Mouse (Mus musculus): ENCODE measurements around the gene Syn2.

The Syn2 gene

DNA sequence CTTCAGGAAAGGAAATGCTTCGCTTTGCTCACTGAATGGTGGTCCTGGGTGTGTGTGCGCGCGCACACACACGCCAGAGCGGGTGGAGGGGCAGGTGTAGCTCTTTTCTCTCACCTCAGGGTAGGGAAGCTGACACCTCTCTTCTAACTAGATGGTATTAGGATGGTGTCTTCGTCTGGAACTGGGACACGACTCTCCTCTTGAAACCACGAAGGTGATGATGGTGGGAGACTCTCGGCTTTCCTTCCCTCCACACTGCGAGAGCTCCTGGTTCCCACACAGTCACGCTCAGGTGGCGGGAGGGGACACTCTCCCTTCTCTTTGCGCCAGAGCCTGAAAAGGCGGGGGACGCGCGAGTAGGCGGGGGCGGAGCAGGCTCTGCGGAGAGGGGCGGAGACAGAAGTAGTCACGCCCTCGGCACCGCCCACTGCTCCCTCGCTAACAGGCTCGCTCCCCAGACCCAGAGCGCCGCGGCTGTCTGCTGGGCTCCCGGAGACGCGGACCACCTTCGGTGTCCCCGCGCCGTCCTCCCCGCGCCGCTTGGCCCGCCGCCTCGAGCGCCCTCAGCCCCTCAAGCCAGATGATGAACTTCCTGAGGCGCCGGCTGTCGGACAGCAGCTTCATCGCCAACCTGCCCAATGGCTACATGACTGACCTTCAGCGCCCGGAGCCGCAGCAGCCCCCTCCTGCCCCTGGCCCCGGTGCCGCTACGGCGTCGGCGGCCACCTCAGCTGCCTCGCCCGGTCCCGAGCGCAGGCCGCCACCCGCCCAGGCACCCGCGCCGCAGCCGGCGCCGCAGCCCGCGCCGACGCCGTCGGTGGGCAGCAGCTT is at the start of gene Syn2:
TSS of gene Syn2 (plus strand) at position 402 of the 831 bp plus-strand sequence.
- peak; percentile 88 for DNase-seq (ENCODE audit: low spot score)

DNA sequence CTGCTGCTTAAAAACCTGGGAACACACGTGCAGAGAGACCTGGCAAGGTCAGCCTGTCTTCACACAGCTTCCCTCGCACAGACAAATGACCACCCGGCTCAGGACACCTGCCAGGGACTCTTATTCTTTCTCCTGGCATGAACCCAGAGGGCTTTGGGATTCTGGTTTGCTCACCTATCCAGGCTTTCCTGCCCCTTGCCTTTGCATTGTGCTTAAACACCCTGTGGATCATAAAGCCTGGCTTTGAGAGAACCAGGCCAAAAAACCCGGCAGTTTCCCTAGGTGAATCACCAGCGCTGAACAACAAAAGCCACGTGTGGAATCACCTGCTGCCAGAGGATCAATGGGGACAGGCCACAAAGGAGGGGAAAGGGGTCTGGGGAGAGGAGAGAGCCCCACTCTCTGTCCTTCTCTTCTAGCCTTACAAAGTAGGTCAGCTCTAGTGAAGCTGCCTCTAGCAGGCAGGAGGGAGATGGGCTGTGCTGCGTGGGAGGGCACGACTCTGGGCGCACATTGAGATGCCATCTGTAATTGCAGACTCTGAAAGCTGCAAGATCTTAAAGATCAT is 49.3 kb upstream of the Syn2 start:
- no peak for DNase-seq (ENCODE audit: low spot score)

DNA sequence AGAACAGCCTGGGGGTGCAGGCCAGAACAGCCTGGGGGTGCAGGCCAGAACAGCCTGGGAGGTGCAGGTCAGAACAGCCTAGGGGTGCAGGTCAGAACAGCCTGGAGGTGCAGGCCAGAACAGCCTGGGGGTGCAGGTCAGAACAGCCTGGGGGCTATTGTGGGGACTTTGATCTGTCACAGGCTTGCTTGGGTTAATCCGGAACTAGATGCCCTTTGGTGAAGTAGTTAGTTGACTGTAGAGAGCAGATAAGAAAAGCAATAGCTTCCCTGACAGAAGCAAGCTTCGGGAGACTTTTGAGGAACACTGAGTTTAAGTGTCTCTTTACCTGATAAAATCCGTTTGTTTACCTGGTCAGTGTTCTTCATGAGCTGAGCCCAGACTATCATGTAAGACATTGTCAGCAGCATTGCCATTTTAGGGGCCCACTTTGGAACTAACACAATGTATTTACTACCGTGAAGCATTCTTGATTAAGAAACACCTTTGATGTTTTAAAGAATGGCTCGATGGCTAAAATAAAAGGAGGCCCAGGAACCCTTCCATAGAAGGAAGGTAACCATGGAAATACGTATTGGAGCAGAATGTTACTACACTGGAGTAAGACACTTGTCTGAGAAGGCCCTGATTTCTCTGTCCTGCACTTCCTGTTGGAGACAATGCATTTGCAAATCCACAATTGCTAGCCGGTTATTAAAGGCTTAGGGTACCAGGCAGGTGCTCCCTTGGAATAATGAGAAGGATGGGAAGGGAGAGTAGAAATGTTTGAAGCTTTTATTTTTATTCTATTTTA is 46.2 kb upstream of the Syn2 start:
- no peak for DNase-seq (ENCODE audit: low spot score)

DNA sequence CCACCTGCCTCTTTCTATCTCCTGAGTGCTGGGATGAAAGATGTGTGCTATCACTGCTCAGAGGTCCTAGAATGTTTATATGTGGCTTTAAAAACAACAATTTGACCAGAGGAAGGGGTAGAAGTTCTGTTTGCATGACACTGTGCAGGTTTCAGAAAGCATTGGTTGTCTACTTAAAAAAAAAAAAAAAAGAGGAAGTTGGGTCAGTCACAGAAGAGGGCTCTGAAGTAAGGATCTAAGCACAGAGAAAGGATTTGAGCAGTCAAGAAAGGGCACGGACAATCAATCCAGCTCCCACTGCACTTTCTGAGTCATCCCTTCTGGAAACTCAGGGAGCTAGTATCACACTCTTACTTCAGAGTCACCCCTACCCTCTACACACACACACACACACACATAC is 43.0 kb upstream of the Syn2 start:
- DNase-seq (ENCODE audit: low spot score), result no peak

DNA sequence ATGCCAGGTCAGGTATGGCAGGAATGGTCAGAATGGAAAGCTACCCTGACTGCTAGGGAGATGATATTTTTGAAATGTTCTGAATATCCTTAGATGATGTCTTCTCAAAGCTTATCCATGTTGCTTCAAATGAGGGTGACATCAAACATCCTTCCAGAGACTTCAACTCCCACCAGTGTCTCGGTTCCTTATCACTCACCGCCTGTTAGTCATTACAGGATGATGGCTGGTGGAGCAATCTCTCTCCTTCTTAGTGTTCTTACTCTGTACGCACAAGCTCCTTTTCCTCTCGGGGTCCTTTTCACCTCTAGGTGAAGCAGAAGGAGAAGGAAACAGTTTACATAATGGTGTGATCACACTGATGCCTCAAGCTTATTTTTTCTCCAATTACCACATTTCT is 32.2 kb upstream of the Syn2 start:
- no peak for DNase-seq (ENCODE audit: low spot score)

DNA sequence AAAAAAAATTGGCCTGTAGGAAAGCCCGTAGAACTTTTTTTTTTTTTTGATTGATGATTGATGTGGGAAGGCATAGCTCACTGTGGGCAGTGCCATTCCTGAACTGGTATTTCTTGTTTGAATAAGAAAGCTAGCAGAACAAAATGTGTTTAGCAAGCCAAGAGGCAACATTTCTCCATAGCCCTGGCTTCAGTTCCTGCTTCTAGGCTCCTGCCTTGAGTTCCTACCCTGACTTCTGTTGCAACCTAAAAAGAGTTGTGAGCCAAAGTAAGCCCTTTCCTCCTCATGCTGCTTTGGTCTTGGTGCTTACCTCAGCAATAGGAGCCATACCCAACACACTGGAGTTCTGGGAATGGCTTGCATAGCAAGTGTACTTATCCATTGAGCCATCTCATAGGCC is 23.3 kb upstream of the Syn2 start:
- no peak for DNase-seq (ENCODE audit: low spot score)

DNA sequence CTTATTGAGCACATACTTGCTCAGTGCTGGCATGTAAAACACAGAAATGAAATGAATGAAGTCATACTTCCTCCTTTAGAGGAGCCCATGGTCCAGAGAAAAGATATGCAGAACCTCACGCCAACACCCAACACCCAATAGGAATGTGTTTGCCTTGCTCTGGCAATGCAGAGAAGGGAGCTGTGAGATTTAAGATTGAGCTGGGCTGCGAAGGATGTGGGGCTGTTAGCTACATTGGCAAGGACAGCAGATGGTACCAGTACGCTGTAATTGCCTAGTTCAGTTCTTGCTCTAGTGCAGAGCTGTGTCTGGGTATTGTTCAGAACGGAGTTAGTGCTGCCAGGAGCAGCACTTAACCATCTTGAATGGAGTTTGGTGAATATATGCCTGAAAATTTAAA is 12.5 kb upstream of the Syn2 start:
- DNase-seq (ENCODE audit: low spot score), result no peak

DNA sequence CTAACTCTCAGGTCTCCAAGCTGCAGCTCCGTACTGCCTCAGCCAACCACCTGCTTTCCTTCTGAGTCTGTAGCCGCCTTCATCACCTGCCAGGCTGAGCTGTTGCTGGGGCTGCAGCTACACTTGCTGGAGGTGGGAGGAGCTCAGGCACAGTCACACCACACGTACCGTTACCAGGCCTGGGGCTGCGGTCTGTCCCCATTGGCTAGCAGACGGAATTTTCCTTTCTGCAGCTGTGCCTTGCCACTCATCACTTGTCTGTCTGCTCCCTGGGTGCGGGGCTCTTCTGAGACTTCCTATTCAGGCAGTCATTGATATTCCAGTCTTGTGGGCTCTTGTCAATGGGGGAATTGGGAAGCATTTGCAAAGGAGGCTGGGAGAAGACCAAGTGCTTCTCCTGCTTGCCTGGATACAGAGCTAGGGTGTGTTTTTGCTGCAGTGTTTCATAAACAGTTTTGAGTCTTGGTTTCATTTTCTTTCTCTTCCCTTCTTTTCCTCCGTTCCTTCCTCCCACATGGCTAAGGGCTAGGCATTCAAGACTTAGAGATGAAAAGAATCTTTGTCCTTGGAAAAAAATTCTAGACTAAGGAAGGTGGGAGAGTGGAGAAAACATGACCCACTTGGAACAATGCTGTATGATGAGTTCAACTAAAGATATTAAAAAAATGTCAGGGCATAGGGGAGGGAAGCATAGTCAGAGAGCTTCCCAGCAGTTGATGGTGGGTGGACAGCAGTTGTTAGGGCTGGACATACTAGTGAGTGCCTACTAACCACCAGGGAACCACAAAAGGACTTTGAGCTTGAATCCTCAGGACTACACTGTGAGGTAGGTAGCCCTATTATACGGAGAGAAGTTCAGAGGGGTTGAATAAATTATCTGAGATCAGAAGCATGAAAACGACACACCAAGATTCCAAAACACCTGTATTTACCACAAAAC is 11.2 kb upstream of the Syn2 start:
- no peak for DNase-seq (ENCODE audit: low spot score)

DNA sequence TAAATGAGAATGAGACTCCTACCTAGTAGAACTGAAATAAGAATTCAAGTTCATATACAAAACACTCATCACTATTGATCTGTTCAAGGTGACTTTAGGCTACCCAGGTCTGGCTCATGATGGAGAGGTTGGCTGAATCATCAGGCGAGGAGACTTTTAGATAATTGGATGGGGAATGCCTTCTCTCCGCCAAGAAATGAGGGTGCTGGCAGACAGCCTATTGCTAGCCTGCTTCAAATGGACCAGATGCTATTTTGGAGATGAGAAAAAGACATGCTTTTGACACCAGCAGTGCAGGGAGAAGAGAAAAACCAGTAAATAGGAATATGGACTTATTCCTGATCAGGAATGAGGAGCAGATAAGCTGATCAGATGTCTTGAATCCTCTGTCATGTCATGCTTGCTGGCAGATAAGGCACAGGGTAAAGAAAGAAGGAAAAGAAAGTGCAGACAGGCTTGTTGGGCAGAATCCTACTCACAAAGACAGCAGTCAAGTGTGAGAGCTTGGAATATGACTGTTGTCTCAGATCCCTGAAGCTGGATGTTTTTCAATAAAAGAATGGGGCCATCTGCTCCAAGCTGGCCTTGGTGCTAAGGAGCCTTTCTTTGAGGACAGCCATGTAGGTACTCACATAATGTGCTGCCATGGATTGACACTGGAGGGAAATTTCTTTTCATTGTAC is 9.9 kb upstream of the Syn2 start:
- DNase-seq (ENCODE audit: low spot score), result no peak

DNA sequence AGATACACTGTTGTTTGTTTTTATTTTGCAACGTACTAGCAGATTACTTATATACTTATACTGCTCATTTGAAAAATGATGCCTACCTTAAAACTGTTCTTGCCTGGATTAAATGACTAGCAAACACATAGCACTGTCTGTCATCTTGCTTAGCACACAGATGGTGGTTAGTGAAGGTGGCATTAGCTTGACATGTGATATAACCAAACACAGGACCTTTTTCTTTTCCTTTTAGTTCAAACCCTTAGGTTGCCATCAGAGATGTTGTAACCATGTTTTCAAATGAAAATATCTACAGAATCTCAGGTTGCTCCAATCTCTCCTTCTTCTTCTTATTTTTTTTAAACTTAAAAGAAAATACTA is 9.4 kb upstream of the Syn2 start:
- no peak for DNase-seq (ENCODE audit: low spot score)

DNA sequence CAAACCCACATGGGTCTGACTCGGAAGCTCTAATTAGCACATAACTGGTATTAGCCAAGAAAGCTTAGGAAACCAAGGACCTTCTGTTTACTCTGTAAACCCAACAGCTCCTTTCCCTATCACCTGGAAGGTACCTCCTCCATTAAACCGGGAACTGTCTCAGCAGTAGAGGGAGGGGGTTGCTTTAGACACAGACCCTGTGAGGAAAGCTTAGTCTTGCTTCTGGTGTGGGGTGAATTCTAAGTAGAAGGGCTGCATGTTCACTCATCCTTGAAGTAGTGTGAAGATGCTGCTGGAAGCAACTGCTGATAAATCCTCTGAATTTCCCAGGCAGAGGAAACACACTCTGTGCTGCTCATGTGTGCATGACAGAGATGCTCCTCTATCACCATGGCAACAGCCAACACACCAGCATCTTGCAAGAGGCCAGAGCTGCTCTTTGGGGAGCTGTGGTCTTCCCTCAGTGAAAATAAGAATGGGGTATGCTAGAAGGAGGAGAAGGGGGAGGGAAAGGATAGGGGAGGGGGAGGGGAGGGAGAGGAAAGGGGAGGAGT is 8.4 kb upstream of the Syn2 start:
- no peak for DNase-seq (ENCODE audit: low spot score)

DNA sequence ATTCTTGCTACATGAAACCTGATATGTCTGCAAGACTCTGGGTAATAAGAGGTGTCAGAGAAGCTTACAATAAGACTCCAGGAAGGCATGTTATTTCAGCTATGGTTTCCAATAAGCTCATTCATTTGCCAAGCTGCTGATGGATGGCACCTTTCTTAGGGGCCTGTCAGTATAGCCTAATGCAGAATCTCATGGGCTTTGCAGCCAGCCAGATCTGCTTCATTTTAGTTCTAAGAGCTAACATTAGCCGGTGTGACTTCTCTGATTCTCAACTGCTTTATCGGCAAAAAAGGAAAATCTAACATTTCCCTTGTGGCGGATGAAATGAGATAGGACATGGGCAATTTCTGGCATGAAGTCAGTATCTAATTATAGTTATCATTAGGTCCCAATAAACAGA is 7.9 kb upstream of the Syn2 start:
- no peak for DNase-seq (ENCODE audit: low spot score)

DNA sequence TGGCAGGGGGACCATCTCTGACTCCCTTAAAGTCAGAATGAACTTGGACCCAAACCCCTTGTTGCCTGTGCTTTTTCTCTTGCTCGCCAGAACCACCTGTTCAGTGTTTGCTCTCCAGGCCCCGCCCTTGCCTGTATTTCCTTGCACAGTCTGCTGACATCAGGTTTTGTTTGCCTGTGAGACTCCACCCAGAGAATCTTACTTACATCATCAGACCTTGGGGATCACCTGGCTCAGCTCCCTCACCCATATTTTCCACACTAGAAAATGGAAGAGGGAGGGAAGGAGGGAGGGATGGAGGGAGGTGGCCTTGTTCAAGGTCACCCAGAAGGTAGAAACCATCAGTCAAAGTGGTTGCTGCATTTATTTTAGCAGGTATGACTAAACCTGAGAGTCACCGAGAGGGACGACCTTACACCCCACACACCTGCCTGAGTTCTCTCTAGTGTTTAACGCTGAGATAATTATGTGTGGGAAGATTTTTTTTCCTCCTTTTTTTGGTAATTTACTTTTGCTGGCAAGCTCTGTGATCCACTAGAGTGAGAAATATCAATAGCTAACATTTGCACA is 7.4 kb upstream of the Syn2 start:
- no peak for DNase-seq (ENCODE audit: low spot score)

DNA sequence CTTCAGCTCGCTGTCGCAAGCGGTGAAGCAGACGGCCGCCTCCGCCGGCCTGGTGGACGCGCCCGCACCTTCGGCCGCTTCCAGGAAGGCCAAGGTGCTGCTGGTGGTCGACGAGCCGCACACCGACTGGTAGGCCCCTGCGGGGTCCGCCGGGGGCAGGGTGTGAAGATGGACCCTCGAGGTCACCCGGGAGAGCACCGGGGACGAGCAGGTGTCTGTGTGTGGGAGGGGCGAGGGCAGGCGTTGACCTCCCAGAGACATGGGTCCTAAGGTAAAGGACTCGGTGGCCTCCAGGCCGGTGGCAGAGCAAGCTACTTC is 589 bp downstream of the Syn2 start:
- peak; percentile 50 for DNase-seq (ENCODE audit: low spot score)

DNA sequence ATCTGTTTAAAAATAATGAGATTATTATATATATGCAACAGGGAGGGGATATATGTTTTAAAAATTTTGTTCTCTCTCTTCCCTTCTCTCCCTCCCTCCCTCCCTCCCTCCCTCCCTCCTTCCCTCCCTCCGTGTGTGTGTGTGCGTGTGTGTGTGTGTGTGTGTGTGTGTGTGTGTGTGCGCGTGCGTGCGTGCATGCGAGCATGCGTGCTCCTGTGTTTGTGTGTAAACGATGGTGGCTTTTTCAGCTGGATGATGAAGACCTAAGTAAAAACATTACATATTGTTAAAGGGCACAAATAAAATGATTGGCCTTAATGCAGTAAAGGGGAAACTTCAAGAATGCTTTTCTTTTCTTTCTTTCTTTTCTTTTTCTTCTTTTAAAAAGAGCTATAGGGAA is 1.5 kb downstream of the Syn2 start:
- DNase-seq (ENCODE audit: low spot score), result no peak

DNA sequence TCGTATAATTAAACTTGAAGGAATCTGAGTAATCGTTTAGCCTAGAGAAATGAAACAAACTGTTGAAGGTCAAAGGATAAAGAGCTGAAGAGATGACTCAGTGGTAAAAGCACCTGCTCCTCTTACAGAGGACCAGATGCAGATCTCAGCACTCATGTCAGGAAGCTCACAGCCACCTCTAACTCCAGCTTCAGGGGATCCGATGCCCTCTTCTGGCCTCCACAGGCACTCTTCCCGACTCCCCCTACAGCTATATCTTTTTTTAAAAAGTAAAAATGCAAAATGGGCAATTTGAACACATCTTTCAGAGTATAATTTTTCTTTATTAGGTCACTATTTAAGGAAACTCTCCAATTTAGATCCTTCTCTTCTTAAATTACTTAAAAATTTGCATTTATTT is 6.7 kb downstream of the Syn2 start:
- DNase-seq (ENCODE audit: low spot score), result no peak

DNA sequence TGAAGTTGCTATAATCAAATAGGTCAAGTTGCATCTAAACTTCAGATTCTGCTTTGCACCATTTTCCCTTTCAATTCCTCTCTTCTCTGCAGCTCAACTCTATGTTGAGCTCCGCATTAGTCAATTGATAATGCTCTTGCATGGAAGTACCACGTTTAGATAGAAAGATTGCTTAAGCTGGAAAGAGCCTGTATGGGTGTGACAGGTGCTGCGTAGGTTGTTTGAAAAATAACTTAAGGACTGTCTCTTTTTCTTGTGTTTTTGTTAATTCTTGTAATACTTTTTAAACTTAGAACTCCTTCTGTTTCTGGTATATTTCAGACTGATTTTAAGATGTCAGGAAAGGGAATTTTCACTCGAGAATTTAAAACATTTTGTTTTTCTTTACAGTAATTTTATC is 26.5 kb downstream of the Syn2 start:
- no peak for DNase-seq (ENCODE audit: low spot score)

DNA sequence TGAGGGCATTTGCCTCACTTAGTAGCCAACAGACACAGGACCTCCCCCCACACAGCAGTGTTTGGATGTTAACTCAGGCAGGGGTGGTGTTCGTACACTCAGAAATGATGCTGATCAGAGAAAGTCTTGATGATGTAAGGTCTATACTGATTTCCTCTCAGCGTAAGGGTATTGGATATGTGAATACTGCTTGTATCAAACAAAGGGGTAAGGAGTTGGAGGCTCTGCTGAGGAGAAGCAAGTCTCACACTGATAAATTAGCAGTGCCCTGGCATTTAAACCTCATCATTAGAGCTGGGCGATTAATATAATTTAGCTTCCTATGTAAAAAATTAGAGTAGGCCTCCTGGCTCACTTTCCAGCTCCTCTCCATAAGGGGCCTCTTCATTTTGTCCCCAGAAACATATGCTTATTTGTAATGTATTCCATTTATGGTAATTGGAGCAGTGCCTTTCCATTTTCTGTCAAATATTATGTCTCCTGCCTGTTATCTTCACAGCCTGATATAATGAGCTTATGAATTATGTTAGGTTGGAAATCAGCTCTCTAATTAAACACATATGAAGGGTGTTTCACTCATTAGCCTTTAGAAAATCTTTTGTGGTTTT is 31.3 kb downstream of the Syn2 start:
- DNase-seq (ENCODE audit: low spot score), result no peak

DNA sequence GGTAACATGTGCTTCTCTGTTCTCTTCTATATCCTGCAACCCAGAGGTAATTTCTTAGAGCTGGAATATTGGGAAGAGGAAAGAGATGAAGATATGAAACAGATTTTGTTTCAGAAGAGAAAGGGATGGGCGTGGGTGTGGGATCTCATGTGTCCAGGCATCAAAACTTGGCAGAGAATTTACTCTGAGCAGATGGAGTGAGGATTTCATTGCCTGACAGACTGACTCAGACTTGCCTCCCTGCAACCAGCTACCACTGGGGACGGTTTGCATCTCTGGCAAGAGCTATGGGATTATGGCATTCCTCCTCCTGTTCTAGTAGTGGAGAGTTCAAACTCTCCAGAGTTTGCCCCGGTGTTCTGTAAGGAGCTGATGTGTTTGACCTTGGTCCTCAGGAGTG is 34.2 kb downstream of the Syn2 start:
- DNase-seq (ENCODE audit: low spot score), result no peak

DNA sequence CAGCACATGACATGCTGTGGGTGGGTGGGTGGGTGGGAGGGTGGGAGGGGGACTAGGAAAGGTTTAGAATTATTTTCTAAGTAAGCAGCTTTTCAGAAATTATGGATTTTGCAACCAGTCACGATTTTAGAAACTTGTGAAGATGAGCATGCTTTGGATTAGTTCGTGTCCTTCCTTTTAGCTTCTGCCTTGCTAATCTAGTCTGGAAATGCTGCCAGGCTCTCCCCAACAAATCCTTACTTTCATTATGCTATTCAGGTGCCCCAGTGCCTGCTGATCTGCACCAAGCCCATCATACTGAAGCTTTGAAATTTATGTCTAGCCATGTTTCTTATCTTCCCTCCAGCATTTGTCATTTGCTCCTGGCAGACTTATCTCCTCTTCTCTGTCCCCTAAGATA is 34.8 kb downstream of the Syn2 start:
- no peak for DNase-seq (ENCODE audit: low spot score)

DNA sequence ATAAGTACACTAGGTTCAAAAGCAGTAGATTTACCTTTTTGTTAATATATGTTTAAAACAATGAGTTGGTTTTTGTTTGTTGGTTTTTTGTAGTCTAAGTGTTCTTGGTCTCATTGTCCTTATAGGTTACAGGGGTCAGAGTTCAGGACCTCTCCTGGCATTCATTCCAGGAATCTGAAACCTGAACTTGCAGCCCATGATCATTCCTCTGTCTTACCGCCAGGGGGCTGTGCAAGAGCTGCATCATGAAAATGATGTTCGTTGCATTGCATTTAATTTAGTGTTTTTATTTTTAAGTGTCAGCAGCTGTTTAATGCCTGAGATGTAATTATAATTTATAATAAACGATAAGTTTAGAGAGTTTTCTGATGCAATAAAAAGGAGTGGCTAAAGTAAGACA is 40.1 kb downstream of the Syn2 start:
- DNase-seq (ENCODE audit: low spot score), result no peak
